Mouse (Mus musculus) intestine, embryonic 16.5 days (tissue): ENCODE results near the gene Plscr3. TPM values are rescaled to one million over a fixed set of nuclear protein-coding genes. Genes with fewer than 3 reads are reported as not detected.
A peak's percentile ranks its signal among the peaks of the same experiment; 100 is the strongest.

Experiments used
- ATAC-seq: fragments of 200-750 bp; cut with Nextera tagmentation; 2 replicates; pipeline ENCODE4 v1.8.0; 2017; ENCODE audit warnings: moderate TSS enrichment, moderate library complexity
- H3K27ac ChIP-seq: fragments of 300-500 bp; sonication (generic); 2 replicates; pipeline ENCODE4 v1.5.1; 2014; ENCODE audit warnings: mild to moderate bottlenecking, low read length
- H3K27me3 ChIP-seq: fragments of 300-500 bp; sonication (generic); replicated peaks from 2 replicates; pipeline ENCODE4 v1.6.1; 2014; ENCODE audit warnings: low read length, control low read depth, mixed read lengths; ENCODE audit not compliant: control insufficient read depth, insufficient read depth
- H3K36me3 ChIP-seq: fragments of 300-500 bp; sonication (generic); 2 replicates; pipeline ENCODE4 v1.6.1; 2014; ENCODE audit warnings: low read length, control low read depth; ENCODE audit not compliant: control insufficient read depth, insufficient read depth
- H3K4me1 ChIP-seq: fragments of 300-500 bp; sonication (generic); 2 replicates; pipeline ENCODE4 v1.6.1; 2014; ENCODE audit warnings: low read length, control low read depth, mixed read lengths; ENCODE audit not compliant: control insufficient read depth, insufficient read depth
- H3K4me2 ChIP-seq: fragments of 300-500 bp; sonication (generic); 2 replicates; pipeline ENCODE4 v1.6.1; 2014; ENCODE audit warnings: low read depth, low read length, control low read depth
- H3K4me3 ChIP-seq: fragments of 300-500 bp; sonication (generic); 2 replicates; pipeline ENCODE4 v1.5.1; 2014; ENCODE audit warnings: mild to moderate bottlenecking, low read length
- H3K9ac ChIP-seq: fragments of 300-500 bp; sonication (generic); 2 replicates; pipeline ENCODE4 v1.6.1; 2014; ENCODE audit warnings: low read depth, low read length
- H3K9me3 ChIP-seq: fragments of 300-500 bp; sonication (generic); 2 replicates; pipeline ENCODE4 v1.6.1; 2016; ENCODE audit warnings: low read length, control low read depth; ENCODE audit not compliant: control insufficient read depth
- WGBS: fragments of 180-500 bp; shearing (Covaris S2); extraction: QIAGEN DNeasy Blood & Tissue Kit; methylation state at CpG from one replicate; pipeline ENCODE4 v1.1.7; 2014; 5-methylcytosine and 5-hydroxymethylcytosine counted together
- microRNA-seq: library from miRNA; unstranded; fragments of <30 nt; microRNA quantifications from one replicate; pipeline ENCODE4, GENCODE M21; 2016
- polyA plus RNA-seq: library from polyadenylated mRNA; unstranded; fragments of >200 nt; fragmentation: Nextera tagmentation; extraction: Ambion mirVana; gene quantifications from 2 replicates; pipeline ENCODE4 v1.2.1, GENCODE M21; 2015

Plscr3 gene
- polyA plus RNA-seq, 1 experiment from 2014 or later = 75.2 TPM

DNA sequence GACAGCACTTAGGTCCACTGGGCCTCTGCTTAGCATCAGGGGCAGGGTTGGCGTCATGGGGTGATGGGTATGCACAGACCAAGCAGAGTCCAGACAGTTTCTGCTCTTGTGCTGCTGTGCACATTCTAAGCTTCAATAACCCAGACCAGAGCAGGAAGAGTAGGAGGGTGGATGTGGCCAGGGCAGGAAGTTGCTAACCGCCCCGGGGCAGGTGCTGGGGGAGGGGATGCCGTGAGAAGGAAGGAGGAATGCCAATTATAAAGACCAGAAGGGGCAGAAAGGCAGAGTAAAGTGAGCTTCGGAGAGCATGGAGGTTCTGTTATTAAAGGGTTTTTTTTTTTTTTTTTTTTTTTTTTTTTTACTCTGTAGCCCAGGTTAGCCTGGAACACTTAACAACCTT is 48.5 kb downstream of the Plscr3 start:
- no peak overlapping the region for H3K9ac ChIP-seq
- H3K36me3 ChIP-seq = no peaks in the 10 kb centered on the region
- no peaks in the 10 kb centered on the region for H3K4me1 ChIP-seq
- ATAC-seq = no peak
- 73% methylated on average over 5 of the region's 5 CpGs for WGBS
- H3K27ac ChIP-seq = no peak overlapping the region
- no peaks in the 10 kb centered on the region for H3K27me3 ChIP-seq
- H3K9me3 ChIP-seq = no peaks in the 10 kb centered on the region
- no peak overlapping the region for H3K4me2 ChIP-seq
- H3K4me3 ChIP-seq = no peak overlapping the region

DNA sequence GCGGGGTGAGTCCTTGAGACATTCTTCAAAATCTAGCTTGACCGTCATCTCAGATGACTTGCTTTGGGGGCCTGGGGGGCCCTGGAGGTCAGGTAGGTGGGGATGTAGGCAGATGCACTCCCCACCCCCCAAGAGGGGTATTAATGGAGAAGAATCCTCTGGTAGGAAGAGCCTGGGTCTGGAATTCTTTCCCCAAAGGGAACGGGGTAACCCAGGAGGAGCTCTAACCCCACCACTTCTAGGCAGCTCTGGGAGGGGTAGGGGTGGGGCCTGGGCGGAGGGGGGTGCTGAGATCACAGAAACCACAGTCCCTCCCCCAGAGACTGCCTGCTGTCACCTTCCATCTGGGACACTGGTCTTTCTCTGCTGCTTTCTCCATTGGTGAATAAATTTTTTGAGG is 49.1 kb downstream of the Plscr3 start, which contains the start of gene Acap1:
Gene Acap1 (minus strand): TSS at position 249 of the 400 bp plus-strand sequence.
- WGBS = 71% methylated on average over 4 of the region's 4 CpGs
- H3K27ac ChIP-seq = no peak within 1 kb of the TSS
- no peaks in the 10 kb centered on the region for H3K36me3 ChIP-seq
- no peaks in the 10 kb centered on the region for H3K9me3 ChIP-seq
- 0 out of 2 replicates have a peak, but pooled peaks cover 3% of the 10 kb centered on the region for H3K4me1 ChIP-seq
- no peak for ATAC-seq
- no peak within 1 kb of the TSS for H3K4me2 ChIP-seq
- H3K4me3 ChIP-seq = no peak within 1 kb of the TSS
- no peak within 1 kb of the TSS for H3K9ac ChIP-seq
- no peaks in the 10 kb centered on the region for H3K27me3 ChIP-seq

DNA sequence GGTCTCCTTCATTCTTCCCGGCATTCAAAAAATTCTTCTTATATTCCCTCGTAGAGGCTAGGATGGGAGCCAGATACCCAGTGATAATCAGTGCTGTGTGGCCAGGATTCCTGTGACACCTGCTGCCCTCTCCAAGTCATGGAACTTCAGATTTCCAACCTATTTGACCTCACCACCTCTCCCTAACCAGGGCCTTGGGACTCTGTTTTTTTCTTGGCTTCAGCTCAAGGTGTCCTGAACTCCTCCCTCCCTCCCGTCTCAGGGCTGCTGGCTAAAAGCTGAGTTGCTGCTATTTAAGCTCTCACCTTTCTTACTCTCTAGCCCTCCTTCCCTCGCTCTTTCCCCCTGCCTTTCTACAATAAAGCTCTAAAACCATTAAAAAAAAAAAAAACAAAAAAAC is 53.7 kb downstream of the Plscr3 start:
- H3K9me3 ChIP-seq = no peaks in the 10 kb centered on the region
- ATAC-seq = no peak
- H3K4me2 ChIP-seq = peak overlapping the region; percentile 96
- peak overlapping the region; percentile 82 for H3K4me3 ChIP-seq
- no peak overlapping the region for H3K27ac ChIP-seq
- H3K36me3 ChIP-seq = peaks cover 10% of the 10 kb centered on the region; the same call in 1 of the 2 replicates
- peak overlapping the region; percentile 96 for H3K9ac ChIP-seq
- H3K4me1 ChIP-seq = peaks cover 11% of the 10 kb centered on the region; the same call in 1 of the 2 replicates
- 20% methylated on average over 4 of the region's 4 CpGs for WGBS
- H3K27me3 ChIP-seq = no peaks in the 10 kb centered on the region

DNA sequence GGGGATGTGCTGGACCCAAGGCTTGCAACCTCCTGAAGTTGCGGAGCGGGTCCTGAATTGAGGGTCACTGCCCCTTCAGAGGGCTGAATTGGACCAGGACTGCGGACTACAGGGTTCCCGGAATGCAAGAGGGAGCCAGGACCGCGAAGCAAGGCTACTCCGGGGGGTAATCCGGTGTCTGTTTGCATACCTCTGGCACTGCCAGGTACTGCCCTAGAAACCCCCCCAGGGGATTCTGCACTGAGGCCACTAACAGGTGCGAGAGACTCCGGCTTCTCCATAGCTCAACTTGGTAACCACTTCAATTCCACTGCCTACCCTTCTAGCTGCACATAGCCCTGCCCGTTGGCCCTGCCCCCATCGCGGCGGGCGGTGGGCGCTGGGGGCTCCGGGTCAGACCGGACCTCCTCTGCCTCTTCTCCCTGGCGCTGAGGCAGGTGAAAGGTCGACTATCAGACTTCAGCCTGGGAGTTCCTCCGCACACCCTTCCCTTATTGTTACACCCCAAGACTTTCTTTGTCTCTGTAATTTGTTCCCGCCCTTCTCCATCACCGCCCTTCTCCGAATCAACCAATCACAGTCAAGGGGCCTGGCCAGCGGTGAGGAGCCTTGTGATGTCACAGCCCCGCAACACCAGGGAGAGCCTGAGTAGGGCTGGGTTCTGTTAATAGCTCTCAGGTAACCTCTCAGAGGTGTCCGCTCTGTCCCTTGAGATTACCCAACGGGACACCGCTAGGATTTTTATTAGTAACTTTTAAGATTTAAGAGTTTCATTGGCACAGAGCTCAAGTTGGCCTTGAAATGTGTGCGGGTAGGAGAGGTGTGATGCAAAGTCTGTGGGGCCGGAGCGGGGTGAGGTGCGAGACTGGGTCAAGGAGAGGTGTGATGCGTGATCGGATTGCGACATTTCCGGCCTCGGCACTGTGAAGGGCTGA is 54.6 kb downstream of the Plscr3 start, which contains the start of the genes 2810408A11Rik and Neurl4:
Gene 2810408A11Rik (minus strand): TSS at position 517 of the 935 bp plus-strand sequence.
Gene Neurl4 (plus strand): TSS at position 602 of the 935 bp plus-strand sequence.
- H3K9ac ChIP-seq = peak within 1 kb of the TSS; percentile 96
- peaks cover 11% of the 10 kb centered on the region for H3K36me3 ChIP-seq
- no peaks in the 10 kb centered on the region for H3K27me3 ChIP-seq
- H3K9me3 ChIP-seq = no peaks in the 10 kb centered on the region
- peak within 1 kb of the TSS; percentile 96 for H3K4me2 ChIP-seq
- peak within 1 kb of the TSS; percentile 96 for H3K27ac ChIP-seq
- peaks cover 11% of the 10 kb centered on the region; the same call in 1 of the 2 replicates for H3K4me1 ChIP-seq
- ATAC-seq = peak; percentile 96
- H3K4me3 ChIP-seq = peak within 1 kb of the TSS; percentile 82
- WGBS = under 1% methylated on average over 38 of the region's 38 CpGs

GRCm38 (mm10) chr11:69901406-69901846 is 55.2 kb downstream of the Plscr3 start:
- Histone ChIP-seq H3K36me3 (peaks cover 18% of the 10 kb centered on the region), H3K27me3 (no peaks in the 10 kb centered on the region), H3K27ac (peak overlapping the region; percentile 96), H3K4me1 (peaks cover 11% of the 10 kb centered on the region; the same call in 1 of the 2 replicates), H3K4me3 (peak overlapping the region; percentile 82), H3K9ac (peak overlapping the region; percentile 96), H3K4me2 (peak overlapping the region; percentile 96), H3K9me3 (no peaks in the 10 kb centered on the region)
- under 1% methylated on average over 42 of the region's 42 CpGs for WGBS
- peak; percentile 76 for ATAC-seq

Small RNAs within 50 kb of the gene (microRNA-seq; reads per million reads assigned to microRNA genes)
- gene Mir6924 = not detected

Other genes with a start within 250 kb of the Plscr3 start
- 6.6 and 6.8 TPM in 2 replicates for gene Atp1b2, start 240.4 kb upstream of the Plscr3 start, polyA plus RNA-seq
- gene Shbg, start 228.5 kb upstream of the Plscr3 start, polyA plus RNA-seq = 0.10 and 0.72 TPM in 2 replicates
- gene Sat2, start 224.4 kb upstream of the Plscr3 start, polyA plus RNA-seq = 15.4 and 18.1 TPM in 2 replicates
- 12.1 and 12.6 TPM in 2 replicates for gene Fxr2, start 213.4 kb upstream of the Plscr3 start, polyA plus RNA-seq
- not detected in 2 replicates for gene Sox15, start 191.1 kb upstream of the Plscr3 start, polyA plus RNA-seq
- gene Mpdu1, start 183.7 kb upstream of the Plscr3 start, polyA plus RNA-seq = 68.3 and 69.9 TPM in 2 replicates
- gene Cd68, start 180.2 kb upstream of the Plscr3 start, polyA plus RNA-seq = 14.0 and 14.7 TPM in 2 replicates
- gene Eif4a1, start 174.0 kb upstream of the Plscr3 start, polyA plus RNA-seq = 524 and 563 TPM in 2 replicates
- 51.8 and 60.3 TPM in 2 replicates for gene Senp3, start 164.3 kb upstream of the Plscr3 start, polyA plus RNA-seq
- gene Tnfsf13, start 160.6 kb upstream of the Plscr3 start, polyA plus RNA-seq = 0.44 and 0.57 TPM in 2 replicates
- 6.0 and 6.3 TPM in 2 replicates for gene Tnfsf12, start 150.5 kb upstream of the Plscr3 start, polyA plus RNA-seq
- gene Tnfsfm13, start 150.3 kb upstream of the Plscr3 start, polyA plus RNA-seq = 3.0 and 3.3 TPM in 2 replicates
- 14.8 and 16.8 TPM in 2 replicates for gene Polr2a, start 87.7 kb upstream of the Plscr3 start, polyA plus RNA-seq
- 0.13 and 0.16 TPM in 2 replicates for gene Slc35g3, start 84.4 kb upstream of the Plscr3 start, polyA plus RNA-seq
- gene Zbtb4, start 80.5 kb upstream of the Plscr3 start, polyA plus RNA-seq = 2.3 and 2.4 TPM in 2 replicates
- gene Chrnb1, start 50.4 kb upstream of the Plscr3 start, polyA plus RNA-seq = 3.9 and 4.7 TPM in 2 replicates
- gene Fgf11, start 44.5 kb upstream of the Plscr3 start, polyA plus RNA-seq = 1.3 and 1.4 TPM in 2 replicates
- gene Tmem102, start 40.8 kb upstream of the Plscr3 start, polyA plus RNA-seq = 34.6 and 42.7 TPM in 2 replicates
- gene Gm39566, start 31.1 kb upstream of the Plscr3 start, polyA plus RNA-seq = not detected in 2 replicates
- not detected in 2 replicates for gene Spem2, start 27.9 kb upstream of the Plscr3 start, polyA plus RNA-seq
- gene Spem1, start 24.2 kb upstream of the Plscr3 start, polyA plus RNA-seq = 0.22 TPM in 1 of 2 replicates, not detected in the other
- gene Nlgn2, start 8.6 kb upstream of the Plscr3 start, polyA plus RNA-seq = 3.4 and 4.1 TPM in 2 replicates
- 470 and 476 TPM in 2 replicates for gene Tmem256, start 7.9 kb upstream of the Plscr3 start, polyA plus RNA-seq
- 20.5 and 23.5 TPM in 2 replicates for gene Tnk1, start 12.4 kb downstream of the Plscr3 start, polyA plus RNA-seq
- not detected in 2 replicates for gene Tmem95, start 31.6 kb downstream of the Plscr3 start, polyA plus RNA-seq
- gene Kctd11, start 35.0 kb downstream of the Plscr3 start, polyA plus RNA-seq = 5.5 and 6.2 TPM in 2 replicates
- gene Acap1, start 49.2 kb downstream of the Plscr3 start, polyA plus RNA-seq = 4.2 and 5.2 TPM in 2 replicates
- 4.7 and 5.4 TPM in 2 replicates for gene 2810408A11Rik, start 54.6 kb downstream of the Plscr3 start, polyA plus RNA-seq
- 7.1 and 10.1 TPM in 2 replicates for gene Neurl4, start 54.7 kb downstream of the Plscr3 start, polyA plus RNA-seq
- gene Gps2, start 67.5 kb downstream of the Plscr3 start, polyA plus RNA-seq = 60.0 and 63.8 TPM in 2 replicates
- 1,478 and 1,683 TPM in 2 replicates for gene Eif5a, start 75.6 kb downstream of the Plscr3 start, polyA plus RNA-seq
- 1.3 and 2.1 TPM in 2 replicates for gene Ybx2, start 89.4 kb downstream of the Plscr3 start, polyA plus RNA-seq
- gene Slc2a4, start 101.8 kb downstream of the Plscr3 start, polyA plus RNA-seq = 21.5 and 22.6 TPM in 2 replicates
- gene Cldn7, start 118.4 kb downstream of the Plscr3 start, polyA plus RNA-seq = 1,377 and 1,415 TPM in 2 replicates
- 20.7 and 20.9 TPM in 2 replicates for gene Ctdnep1, start 134.8 kb downstream of the Plscr3 start, polyA plus RNA-seq
- gene Elp5, start 136.1 kb downstream of the Plscr3 start, polyA plus RNA-seq = 92.6 and 106 TPM in 2 replicates
- gene Gabarap, start 144.8 kb downstream of the Plscr3 start, polyA plus RNA-seq = 639 and 679 TPM in 2 replicates
- gene Phf23, start 149.4 kb downstream of the Plscr3 start, polyA plus RNA-seq = 49.7 and 53.1 TPM in 2 replicates
- gene Dvl2, start 154.2 kb downstream of the Plscr3 start, polyA plus RNA-seq = 23.8 and 26.0 TPM in 2 replicates
- gene Acadvl, start 169.0 kb downstream of the Plscr3 start, polyA plus RNA-seq = 172 and 189 TPM in 2 replicates
- gene Dlg4, start 170.6 kb downstream of the Plscr3 start, polyA plus RNA-seq = 5.1 and 6.1 TPM in 2 replicates
- 0.17 and 0.31 TPM in 2 replicates for gene Asgr1, start 207.7 kb downstream of the Plscr3 start, polyA plus RNA-seq
- gene Asgr2, start 246.3 kb downstream of the Plscr3 start, polyA plus RNA-seq = 0.44 and 0.57 TPM in 2 replicates